Mouse (Mus musculus) embryonic facial prominence, embryonic 13.5 days (tissue): ENCODE data around the gene Nle1. TPM values are rescaled to one million over a fixed set of nuclear protein-coding genes. Genes with fewer than 3 reads are reported as not detected.

ENCODE experiments used
- ATAC-seq: fragments of 200-750 bp; cut with Nextera tagmentation; 2 replicates; pipeline ENCODE4 v1.8.0; 2017; ENCODE audit warnings: low read depth; ENCODE audit not compliant: insufficient number of reproducible peaks, insufficient read depth, low FRiP score, low TSS enrichment
- H3K27ac ChIP-seq: fragments of 300-500 bp; sonication (generic); 2 replicates; pipeline ENCODE4 v1.5.1; 2015; ENCODE audit warnings: moderate library complexity, mild to moderate bottlenecking, inconsistent platforms
- H3K27me3 ChIP-seq: fragments of 300-500 bp; sonication (generic); 2 replicates; pipeline ENCODE4 v1.6.1; 2015; ENCODE audit warnings: mild to moderate bottlenecking, inconsistent platforms
- H3K36me3 ChIP-seq: fragments of 300-500 bp; sonication (generic); 2 replicates; pipeline ENCODE4 v1.6.1; 2015; ENCODE audit warnings: mild to moderate bottlenecking, inconsistent platforms
- H3K4me1 ChIP-seq: fragments of 300-500 bp; sonication (generic); 2 replicates; pipeline ENCODE4 v1.6.1; 2015; ENCODE audit warnings: inconsistent platforms
- H3K4me2 ChIP-seq: fragments of 300-500 bp; sonication (generic); 2 replicates; pipeline ENCODE4 v1.6.1; 2015; ENCODE audit warnings: moderate library complexity, mild to moderate bottlenecking, inconsistent platforms
- H3K4me3 ChIP-seq: fragments of 300-500 bp; sonication (generic); 2 replicates; pipeline ENCODE4 v1.5.1; 2015; ENCODE audit warnings: mild to moderate bottlenecking, inconsistent platforms
- H3K9ac ChIP-seq: fragments of 300-500 bp; sonication (generic); 2 replicates; pipeline ENCODE4 v1.6.1; 2015; ENCODE audit warnings: mild to moderate bottlenecking, inconsistent platforms
- H3K9me3 ChIP-seq: fragments of 300-500 bp; sonication (generic); 2 replicates; pipeline ENCODE4 v1.6.1; 2016; ENCODE audit warnings: inconsistent platforms
- WGBS: fragments of 180-500 bp; shearing (Covaris S2); methylation state at CpG from one replicate; pipeline ENCODE4 v1.1.7; 2015; ENCODE audit warnings: mixed read lengths; 5-methylcytosine and 5-hydroxymethylcytosine counted together
- polyA plus RNA-seq: library from polyadenylated mRNA; unstranded; fragments of >200 nt; fragmentation: Nextera tagmentation; extraction: Ambion mirVana; gene quantifications from 2 replicates; pipeline ENCODE4 v1.2.1, GENCODE M21; 2015

The Nle1 gene
- polyA plus RNA-seq, 1 experiment from 2014 or later: 36.1 TPM

GRCm38 (mm10) chr11:82910250-82910649 lies 2.0 kb upstream of the Nle1 start, which contains the start of gene Unc45b:
Unc45b (plus strand) TSS chr11:82910550.
- 88% methylated on average over 4 of the region's 4 CpGs for WGBS
- Histone ChIP-seq H3K4me2 (no peak within 1 kb of the TSS), H3K9ac (no peak within 1 kb of the TSS), H3K36me3 (peaks cover 13% of the 10 kb centered on the region), H3K27me3 (peaks cover 11% of the 10 kb centered on the region), H3K27ac (no peak within 1 kb of the TSS), H3K4me1 (peaks cover 12% of the 10 kb centered on the region), H3K4me3 (no peak within 1 kb of the TSS), H3K9me3 (no peaks in the 10 kb centered on the region)
- ATAC-seq: no peak

DNA sequence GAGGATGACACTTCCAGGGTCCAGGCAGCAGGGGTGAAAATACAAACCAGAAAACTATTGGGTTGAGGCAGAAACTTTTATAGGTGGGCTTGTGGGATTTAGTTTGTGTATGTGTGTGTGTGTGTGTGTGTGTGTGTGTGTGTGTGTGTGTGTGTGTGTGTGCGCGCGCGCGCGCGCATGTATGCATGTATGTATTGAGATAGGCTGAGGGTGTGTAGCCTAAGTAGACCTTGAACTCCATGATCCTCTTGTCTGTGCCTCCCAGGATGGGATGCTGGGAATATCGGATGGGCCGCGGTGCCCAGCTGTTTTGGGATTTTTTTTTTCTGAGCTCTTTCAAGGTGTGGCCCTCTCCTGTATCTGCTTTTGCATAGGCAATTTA lies 388 bp upstream of the Nle1 start:
- H3K27me3 ChIP-seq: peaks cover 4% of the 10 kb centered on the region; the same call in 1 of the 2 replicates
- ATAC-seq: no peak
- H3K9ac ChIP-seq: peak overlapping the region; percentile 90
- H3K36me3 ChIP-seq: peaks cover 30% of the 10 kb centered on the region
- no peak overlapping the region for H3K27ac ChIP-seq
- 66% methylated on average over 9 of the region's 10 CpGs for WGBS
- H3K4me2 ChIP-seq: peak overlapping the region; percentile 76
- H3K4me1 ChIP-seq: peaks cover 7% of the 10 kb centered on the region
- peak overlapping the region; percentile 89 for H3K4me3 ChIP-seq
- no peaks in the 10 kb centered on the region for H3K9me3 ChIP-seq

DNA sequence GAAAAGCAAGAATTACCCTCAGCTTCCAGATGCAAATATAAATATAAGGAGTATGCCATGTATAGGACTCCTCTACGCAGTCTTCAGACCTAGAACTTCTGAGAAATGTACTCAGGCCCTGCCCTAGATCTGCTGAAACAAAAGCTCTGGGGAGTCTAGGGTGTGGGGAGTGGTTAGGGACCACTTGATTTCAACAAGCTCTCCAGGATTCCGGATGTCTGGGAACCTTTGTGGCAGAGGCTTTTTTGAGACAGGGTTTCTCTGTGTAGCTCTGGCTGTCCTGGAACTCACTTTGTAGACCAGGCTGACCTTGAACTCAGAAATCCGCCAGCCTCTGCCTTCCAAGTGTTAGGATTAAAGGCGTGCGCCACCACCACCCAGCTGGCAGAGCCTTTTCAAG lies 2.4 kb downstream of the Nle1 start:
- Histone ChIP-seq H3K9me3 (no peaks in the 10 kb centered on the region), H3K36me3 (peaks cover 57% of the 10 kb centered on the region), H3K4me3 (no peak overlapping the region), H3K4me1 (peaks cover 7% of the 10 kb centered on the region), H3K4me2 (no peak overlapping the region), H3K27me3 (no peaks in the 10 kb centered on the region), H3K27ac (no peak overlapping the region), H3K9ac (no peak overlapping the region)
- ATAC-seq: no peak
- WGBS: 94% methylated on average over 5 of the region's 5 CpGs

- Histone ChIP-seq H3K9ac (no peak overlapping the region), H3K9me3 (no peaks in the 10 kb centered on the region), H3K4me2 (no peak overlapping the region), H3K36me3 (peaks cover 66% of the 10 kb centered on the region), H3K4me3 (no peak overlapping the region), H3K4me1 (peaks cover 7% of the 10 kb centered on the region), H3K27me3 (no peaks in the 10 kb centered on the region), H3K27ac (no peak overlapping the region)
- ATAC-seq: no peak
- WGBS: 62% methylated on average over 8 of the region's 8 CpGs
These were observed 3.3 kb downstream of the Nle1 start for GRCm38 (mm10) chr11:82904952-82905351.

- Histone ChIP-seq H3K9me3 (no peaks in the 10 kb centered on the region), H3K4me2 (no peak overlapping the region), H3K9ac (no peak overlapping the region), H3K27me3 (no peaks in the 10 kb centered on the region), H3K4me1 (no peaks in the 10 kb centered on the region), H3K27ac (no peak overlapping the region), H3K36me3 (peaks cover 86% of the 10 kb centered on the region), H3K4me3 (no peak overlapping the region)
- WGBS: 92% methylated on average over 20 of the region's 20 CpGs
- ATAC-seq: no peak
These were observed 6.5 kb downstream of the Nle1 start for GRCm38 (mm10) chr11:82901606-82902310.

DNA sequence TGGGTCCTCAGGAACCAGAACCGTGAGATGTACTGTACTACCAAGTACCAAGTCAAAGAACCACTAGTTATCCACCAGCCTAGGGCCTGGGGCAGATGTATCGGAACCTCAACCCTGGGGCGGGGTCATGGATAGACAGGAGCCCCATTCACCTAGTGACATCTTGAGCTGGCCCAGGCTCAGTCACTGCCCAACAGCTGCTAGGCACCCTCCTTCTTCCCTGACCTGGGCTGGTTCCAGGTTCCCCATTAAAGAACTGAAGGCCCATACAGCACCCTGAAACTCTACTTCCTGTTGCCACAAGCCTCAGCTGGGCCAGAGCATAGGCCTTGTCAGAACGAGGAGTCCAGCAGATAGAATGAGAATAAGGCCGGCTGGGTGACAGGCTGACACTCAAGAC lies 8.5 kb downstream of the Nle1 start:
- H3K36me3 ChIP-seq: peaks cover 68% of the 10 kb centered on the region
- 95% methylated on average over 5 of the region's 5 CpGs for WGBS

DNA sequence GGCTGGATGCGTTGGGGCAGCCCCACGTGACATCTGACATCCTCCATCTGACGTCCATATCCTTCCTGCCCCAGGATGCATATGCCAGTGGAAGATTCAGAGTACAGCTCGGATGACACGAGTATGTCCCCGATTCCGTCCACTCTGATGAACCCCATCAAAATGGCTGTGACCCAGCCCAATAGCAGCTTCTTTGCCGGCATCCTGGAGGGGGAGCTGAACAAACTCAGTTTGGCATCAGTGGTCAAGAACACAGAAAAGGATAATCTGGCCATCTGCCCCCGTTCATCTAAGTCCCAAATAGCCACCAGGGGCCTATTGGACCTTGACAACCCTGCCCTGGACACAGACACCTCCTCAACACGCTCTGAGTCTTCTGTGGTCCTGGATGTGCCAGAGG lies 10.7 kb downstream of the Nle1 start:
- 92% methylated on average over 10 of the region's 10 CpGs for WGBS
- Histone ChIP-seq H3K36me3 (peaks cover 46% of the 10 kb centered on the region), H3K9me3 (no peaks in the 10 kb centered on the region), H3K27me3 (no peaks in the 10 kb centered on the region), H3K4me2 (no peak overlapping the region), H3K9ac (no peak overlapping the region), H3K27ac (no peak overlapping the region), H3K4me1 (no peaks in the 10 kb centered on the region), H3K4me3 (no peak overlapping the region)
- ATAC-seq: no peak

More for the DNA sequence above, 8.5 kb downstream of the Nle1 start:
- Histone ChIP-seq H3K27me3 (no peaks in the 10 kb centered on the region), H3K4me3 (no peak overlapping the region), H3K9ac (no peak overlapping the region), H3K4me2 (no peak overlapping the region), H3K4me1 (no peaks in the 10 kb centered on the region), H3K27ac (no peak overlapping the region), H3K9me3 (no peaks in the 10 kb centered on the region)
- ATAC-seq: no peak

DNA sequence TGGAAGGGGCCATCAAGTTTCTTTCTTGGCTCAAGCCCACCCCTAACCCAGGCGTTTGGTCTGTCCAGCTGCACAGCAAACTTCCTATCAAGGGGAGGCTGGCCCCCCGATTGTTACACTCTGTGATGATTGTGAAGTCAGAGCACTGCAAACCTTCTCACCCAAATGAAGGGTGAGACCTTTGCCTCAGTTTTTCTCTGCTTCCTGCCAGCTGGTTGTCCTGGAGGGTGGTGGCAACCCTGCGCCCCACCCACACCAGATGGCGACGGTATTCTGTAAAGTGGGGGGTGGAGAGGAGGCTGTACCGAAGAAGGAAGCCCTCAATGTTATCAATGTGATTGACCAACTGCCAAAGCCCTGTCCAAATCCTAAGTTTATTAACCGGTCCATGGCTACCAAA lies 16.3 kb downstream of the Nle1 start, which contains the start of gene Fndc8:
Gene Fndc8 (plus strand): TSS at position 189 of the 400 bp plus-strand sequence.
- Histone ChIP-seq H3K9me3 (no peaks in the 10 kb centered on the region), H3K4me3 (no peak within 1 kb of the TSS), H3K27me3 (0 out of 2 replicates have a peak, but pooled peaks cover 5% of the 10 kb centered on the region), H3K4me1 (peaks cover 17% of the 10 kb centered on the region), H3K4me2 (no peak within 1 kb of the TSS), H3K9ac (peak within 1 kb of the TSS; percentile 12; the same call in 1 of the 2 replicates), H3K36me3 (no peaks in the 10 kb centered on the region), H3K27ac (no peak within 1 kb of the TSS)
- no peak for ATAC-seq
- WGBS: 62% methylated on average over 7 of the region's 7 CpGs

DNA sequence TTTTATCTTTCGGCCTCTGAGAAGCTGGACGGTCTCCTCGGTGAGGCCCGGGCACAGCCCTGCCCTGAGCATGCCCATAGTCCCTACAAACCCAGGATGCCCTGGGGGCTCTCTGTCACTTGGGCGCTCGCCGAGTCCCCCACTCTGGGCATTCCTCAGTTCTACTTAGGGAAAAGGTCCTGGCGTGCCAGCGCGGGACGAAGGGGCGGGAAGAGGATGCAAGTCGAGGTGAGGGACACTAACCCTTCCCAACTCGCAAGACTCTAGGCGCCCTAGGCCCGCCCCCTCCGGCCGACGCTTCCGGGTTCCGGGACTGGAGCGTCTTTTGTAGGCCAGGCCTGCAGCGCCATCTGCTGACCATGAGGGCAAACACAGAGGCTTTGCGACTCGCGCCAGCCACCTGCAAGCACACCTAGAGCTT lies 17.9 kb downstream of the Nle1 start, which contains the start of gene Rad51d:
Gene Rad51d (minus strand): TSS at position 273 of the 421 bp plus-strand sequence.
- Histone ChIP-seq H3K4me2 (peak within 1 kb of the TSS; percentile 89), H3K9ac (peak within 1 kb of the TSS; percentile 80), H3K4me3 (peak within 1 kb of the TSS; percentile 71), H3K27ac (peak within 1 kb of the TSS; percentile 44; the same call in 1 of the 2 replicates), H3K4me1 (peaks cover 17% of the 10 kb centered on the region), H3K9me3 (no peaks in the 10 kb centered on the region), H3K36me3 (no peaks in the 10 kb centered on the region), H3K27me3 (0 out of 2 replicates have a peak, but pooled peaks cover 5% of the 10 kb centered on the region)
- WGBS: 0% methylated on average over 26 of the region's 26 CpGs
- peak; percentile 86 for ATAC-seq

GRCm38 (mm10) chr11:82889524-82890341 lies 18.5 kb downstream of the Nle1 start:
- Histone ChIP-seq H3K36me3 (no peaks in the 10 kb centered on the region), H3K4me2 (peak overlapping the region; percentile 89), H3K27ac (peak overlapping the region; percentile 44; the same call in 1 of the 2 replicates), H3K9ac (peak overlapping the region; percentile 80), H3K27me3 (0 out of 2 replicates have a peak, but pooled peaks cover 5% of the 10 kb centered on the region), H3K9me3 (no peaks in the 10 kb centered on the region), H3K4me1 (peaks cover 17% of the 10 kb centered on the region), H3K4me3 (peak overlapping the region; percentile 71)
- WGBS: 8% methylated on average over 31 of the region's 31 CpGs
- no peak for ATAC-seq

DNA sequence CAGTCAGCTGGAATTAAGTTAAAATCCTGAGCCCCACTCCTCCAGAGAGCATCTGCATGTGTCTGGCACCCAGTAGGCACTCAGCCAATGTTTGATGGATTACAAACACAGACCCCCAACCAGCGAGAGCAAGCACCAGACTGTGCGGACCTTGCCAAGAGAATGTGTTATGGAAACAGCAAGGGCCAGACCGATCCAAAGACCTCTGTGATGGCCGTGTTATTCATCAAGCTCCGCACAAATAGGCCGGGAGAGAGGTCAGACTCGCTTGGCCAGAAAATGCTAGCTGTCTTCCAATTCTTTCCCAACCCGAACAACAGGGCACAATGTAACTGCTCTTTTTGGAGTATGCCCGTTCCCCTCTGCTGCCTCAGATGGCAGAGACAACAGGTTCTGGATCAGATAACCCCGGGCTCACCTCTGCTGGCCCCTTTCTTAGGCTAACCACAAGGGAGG lies 19.7 kb downstream of the Nle1 start:
- H3K27me3 ChIP-seq: 0 out of 2 replicates have a peak, but pooled peaks cover 5% of the 10 kb centered on the region
- no peaks in the 10 kb centered on the region for H3K36me3 ChIP-seq
- peaks cover 17% of the 10 kb centered on the region for H3K4me1 ChIP-seq
- ATAC-seq: no peak
- no peak overlapping the region for H3K4me3 ChIP-seq
- no peak overlapping the region for H3K27ac ChIP-seq
- H3K9me3 ChIP-seq: no peaks in the 10 kb centered on the region
- 68% methylated on average over 10 of the region's 10 CpGs for WGBS
- H3K9ac ChIP-seq: 0 out of 2 replicates have a peak overlapping the region, but pooled peaks have one; percentile 27
- H3K4me2 ChIP-seq: peak overlapping the region; percentile 89; the same call in 1 of the 2 replicates
